Mouse (Mus musculus) retina, adult 2 months (tissue): ENCODE measurements around the gene Pfkfb4.
A peak's percentile ranks its signal among the peaks of the same experiment; 100 is the strongest.

ENCODE experiments used
- DNase-seq: peaks from one replicate; pipeline ENCODE4 v3.0.0-alpha.2; 2012; ENCODE audit warnings: low read depth, low spot score

Gene Pfkfb4

DNA sequence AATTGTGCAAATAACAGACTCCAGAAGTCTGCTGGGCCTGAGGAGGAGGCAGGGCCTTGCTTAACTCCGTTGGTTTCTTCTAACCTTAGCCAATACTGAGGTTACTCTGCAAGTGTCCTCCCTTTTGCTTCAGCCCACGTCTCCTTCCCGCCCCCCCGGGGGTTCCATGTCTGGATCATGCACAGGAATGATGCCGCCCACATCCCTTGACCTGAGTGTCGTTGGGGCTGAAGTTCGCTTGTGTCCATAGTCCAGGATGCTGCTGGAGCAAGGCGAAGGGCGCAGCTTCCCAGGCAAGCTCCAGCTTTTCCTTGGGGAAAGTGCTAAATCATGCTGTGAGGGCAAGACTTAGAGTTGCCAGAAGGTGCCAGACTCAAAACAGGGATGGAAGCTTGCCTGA is 4.8 kb downstream of the Pfkfb4 start:
- no peak for DNase-seq

DNA sequence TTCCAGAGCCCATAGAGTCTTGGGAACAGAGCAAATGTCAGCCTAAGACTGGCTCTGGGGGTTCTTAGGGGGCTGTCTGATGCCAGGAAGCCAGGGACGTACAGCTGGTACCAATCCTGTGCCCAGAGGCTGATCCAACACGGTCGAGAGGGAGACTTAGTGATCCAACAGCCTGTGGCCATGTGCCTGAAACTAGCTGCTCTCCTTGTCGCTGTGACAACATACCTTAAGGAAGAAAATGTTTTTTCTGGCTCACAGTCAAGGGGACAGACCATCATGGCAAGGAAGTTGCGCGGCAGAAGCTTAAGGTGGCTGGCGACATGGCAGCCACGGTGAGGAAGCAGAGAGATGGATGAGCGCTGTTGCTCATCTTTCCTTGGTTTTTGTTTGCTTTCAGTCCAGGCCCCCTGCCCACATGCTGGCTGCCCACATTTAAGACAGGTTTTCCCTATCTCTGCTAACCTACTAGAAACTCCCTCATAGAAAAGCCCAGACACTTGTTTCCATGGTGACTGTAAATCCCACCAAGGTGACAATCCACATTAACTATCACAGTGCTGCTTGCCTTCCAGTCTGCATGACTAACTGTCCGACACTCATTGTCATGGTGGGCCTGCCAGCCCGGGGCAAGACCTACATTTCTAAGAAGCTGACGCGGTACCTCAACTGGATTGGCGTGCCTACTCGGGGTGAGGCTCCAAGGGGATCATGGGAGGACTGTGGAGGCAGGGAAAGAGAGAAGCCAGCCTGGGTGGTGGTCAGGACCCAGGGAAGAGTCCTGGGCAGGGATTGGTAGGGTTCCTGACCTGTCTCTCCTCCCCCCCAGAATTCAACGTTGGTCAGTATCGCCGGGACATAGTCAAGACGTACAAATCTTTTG is 6.9 kb downstream of the Pfkfb4 start:
- no peak for DNase-seq

DNA sequence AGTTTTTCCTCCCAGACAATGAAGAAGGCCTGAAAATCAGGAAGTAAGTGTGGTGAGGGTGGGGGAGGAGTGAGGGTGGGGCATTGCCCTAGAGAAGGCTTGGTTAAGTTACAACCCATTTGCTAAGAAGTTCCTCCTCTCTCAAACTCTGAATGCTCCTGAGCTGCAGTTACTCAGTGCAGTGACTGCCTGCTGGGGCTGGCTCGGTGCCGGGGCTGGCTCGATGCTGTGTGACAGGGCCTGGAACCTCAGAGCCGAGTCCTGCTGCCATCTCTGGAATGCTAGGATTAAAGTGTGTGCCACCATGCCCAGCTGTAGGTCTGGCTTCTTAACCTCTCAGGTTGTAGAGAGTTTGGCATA is 7.6 kb downstream of the Pfkfb4 start:
- DNase-seq, result no peak

DNA sequence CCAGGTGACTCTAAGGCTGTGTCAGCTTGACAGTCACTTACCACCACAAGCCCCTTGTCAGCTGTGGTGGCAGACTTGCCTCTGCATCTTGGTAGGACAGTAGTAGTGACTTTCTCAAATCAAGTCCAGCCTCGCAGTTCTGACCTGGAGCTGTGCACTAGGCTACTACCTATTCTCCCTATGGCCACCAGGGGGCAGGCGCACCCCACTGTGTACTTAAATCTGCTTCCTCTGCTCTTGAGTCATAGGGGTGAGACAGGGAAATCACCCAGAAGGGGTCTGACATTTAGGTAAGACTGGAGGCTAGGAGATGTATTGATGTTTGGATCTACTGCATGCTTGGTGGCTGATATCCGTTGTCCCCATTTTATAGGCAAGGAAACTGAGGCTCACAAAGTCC is 9.1 kb downstream of the Pfkfb4 start:
- peak; percentile 30 for DNase-seq

DNA sequence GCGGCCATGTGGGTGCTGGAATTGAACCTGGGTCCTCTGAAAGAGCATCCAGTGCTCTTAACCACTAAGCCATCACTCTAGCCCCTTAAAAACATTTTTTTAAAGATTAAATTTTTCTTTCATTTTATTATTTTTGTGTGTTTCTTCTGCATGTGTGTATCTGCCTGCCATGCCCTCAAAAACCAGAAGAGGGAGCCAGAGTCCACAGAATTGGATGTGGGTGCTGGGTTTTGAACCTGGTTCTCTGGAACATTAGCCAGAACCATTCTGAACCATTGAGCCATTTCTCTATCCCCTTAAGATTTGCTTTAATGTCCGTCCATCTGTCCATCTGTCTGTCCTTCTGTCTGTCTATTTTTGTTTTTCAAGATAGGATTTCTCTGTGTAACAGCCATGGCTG is 11.6 kb downstream of the Pfkfb4 start:
- DNase-seq, result no peak

DNA sequence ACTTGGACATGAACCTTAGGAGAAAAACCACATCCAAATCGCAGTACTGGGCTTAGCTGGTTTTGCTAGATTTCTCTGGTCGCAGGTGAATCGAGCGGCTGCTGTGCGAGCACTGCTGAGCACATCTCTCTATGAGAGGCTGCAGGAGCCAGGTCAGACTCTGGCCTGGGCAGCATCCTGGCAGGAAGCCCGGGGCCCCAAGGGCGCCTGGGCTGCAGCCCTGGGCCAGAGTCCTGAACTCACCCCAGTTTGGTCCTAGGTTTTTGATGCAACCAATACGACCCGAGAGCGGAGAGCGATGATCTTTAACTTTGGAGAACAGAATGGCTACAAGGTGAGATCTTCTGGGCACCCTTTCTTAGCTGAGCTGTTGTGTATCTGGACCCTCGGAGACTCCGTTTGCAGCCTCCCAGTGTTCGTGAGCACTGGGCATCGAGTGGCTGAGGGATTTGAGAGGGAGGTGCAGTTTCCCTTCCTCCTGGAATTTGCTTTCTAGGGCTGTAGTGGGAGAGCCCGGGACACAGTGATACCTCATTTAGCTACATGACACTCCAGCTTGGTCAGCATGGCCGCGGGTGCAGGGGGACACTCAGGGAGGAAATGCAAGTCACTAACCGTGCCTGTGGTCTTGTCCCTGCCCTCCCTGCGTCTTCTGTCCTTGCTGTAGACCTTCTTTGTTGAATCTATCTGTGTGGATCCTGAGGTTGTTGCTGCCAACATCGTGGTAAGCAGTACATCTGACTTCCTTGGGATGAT is 15.6 kb downstream of the Pfkfb4 start:
- DNase-seq, result no peak

DNA sequence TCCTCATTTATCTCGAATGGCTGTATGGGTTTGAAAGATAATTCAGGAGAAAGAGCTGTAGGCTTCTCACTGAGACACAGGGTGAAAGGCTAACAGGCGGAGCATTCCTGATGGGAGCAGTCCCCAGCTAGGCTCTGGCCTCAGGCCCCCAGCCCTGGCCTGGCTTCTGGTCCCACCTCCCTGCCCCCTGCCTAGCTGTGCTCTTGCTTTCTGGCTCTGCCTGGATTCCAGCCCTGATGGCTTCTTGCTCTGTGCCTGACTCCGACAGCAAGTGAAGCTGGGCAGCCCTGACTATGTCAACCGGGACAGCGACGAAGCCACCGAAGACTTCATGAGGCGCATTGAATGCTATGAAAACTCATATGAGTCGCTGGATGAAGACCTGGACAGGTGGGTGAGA is 16.5 kb downstream of the Pfkfb4 start:
- no peak for DNase-seq

DNA sequence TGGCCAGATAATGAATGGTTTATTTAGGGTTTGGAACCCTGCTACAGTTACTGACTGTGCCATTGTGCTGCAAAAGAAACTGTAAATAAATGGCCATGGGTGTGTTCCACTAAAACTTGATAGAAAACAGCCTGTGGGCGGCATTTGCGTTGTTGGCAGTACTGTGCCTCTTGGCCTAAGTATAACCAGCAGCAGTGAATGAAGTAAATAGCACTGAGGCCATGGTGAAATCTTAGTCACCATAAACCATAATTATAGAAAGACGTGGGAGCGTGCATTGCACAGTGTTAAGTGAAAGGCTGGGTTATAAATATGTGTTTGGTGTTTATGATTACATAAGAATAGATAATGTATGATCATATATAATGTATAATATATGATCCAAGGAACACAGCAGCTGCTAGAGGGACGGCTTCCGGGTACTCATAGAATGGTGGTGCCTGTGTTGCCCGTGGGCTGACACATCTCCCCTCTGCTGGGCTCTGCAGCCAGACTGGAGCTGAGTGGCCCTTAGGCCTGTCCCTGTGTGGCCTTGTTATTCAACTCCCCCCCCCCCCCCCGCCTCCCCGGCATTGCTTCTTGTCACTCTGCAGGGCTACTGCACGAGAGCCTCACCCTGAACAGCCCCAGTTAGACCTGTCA is 17.5 kb downstream of the Pfkfb4 start:
- DNase-seq, result no peak

DNA sequence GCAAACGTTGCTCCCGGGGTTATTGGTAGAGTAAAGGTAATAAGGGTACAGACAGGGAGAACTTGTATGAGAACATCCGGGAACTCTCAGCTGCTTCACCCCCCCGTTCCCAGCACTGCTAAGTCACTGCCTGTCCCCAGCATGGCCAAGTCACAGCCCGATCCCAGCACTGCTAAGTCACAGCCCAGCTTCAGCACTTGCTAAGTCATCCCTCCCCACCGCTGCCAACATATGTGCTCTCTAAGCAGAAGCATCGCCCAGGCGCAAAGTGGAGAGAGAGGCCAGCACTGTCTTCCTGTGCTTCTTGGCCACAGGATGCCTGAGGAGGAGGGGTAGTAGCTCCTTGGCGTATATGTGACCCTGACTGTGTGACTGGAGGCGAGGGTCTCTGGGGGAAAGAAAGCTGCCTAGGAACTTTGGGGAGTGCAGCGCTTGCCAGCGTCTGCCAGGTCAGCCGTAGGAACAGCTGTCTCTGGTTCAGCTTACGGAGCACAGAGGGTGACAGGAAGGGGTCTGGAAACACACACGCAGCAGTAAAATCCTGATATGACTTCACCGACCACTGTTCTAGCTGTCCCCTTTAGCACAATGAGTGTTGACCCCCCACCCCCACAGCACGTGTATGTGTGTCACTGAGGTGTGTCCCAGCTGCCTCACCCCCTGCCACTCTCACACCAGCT is 18.2 kb downstream of the Pfkfb4 start:
- no peak for DNase-seq

DNA sequence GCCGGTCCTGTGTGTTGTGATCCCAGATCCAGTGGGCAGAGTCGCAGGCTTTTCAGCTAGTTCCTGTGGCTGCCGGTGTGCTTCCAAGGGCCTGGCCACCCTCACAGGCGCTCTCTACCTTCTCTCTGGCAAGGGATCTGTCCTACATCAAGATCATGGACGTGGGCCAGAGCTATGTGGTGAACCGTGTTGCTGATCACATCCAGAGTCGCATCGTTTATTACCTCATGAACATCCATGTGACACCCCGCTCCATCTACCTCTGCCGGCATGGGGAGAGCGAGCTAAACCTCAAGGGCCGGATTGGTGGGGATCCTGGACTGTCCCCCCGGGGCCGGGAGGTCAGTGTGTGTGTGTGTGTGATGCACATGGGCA is 18.7 kb downstream of the Pfkfb4 start:
- no peak for DNase-seq

DNA sequence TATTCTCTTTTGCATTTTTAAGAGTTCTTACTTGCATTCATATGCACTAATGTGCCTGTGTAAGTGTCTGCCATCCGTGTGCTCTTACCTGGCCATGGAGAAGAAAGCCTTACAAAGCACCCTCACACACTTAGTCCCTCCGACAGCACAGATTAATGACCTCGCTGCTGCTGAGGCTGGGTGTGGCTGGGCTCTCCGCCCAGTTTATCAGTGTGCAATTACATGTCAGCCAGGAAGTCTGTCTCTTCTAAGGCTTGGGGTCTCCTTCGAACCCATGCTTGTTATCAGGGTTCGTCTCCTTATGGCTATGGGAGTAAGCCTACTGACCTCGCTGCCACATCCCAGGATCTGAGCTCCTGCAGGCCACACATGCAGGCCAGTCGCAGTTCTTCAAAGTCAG is 23.8 kb downstream of the Pfkfb4 start:
- no peak for DNase-seq

DNA sequence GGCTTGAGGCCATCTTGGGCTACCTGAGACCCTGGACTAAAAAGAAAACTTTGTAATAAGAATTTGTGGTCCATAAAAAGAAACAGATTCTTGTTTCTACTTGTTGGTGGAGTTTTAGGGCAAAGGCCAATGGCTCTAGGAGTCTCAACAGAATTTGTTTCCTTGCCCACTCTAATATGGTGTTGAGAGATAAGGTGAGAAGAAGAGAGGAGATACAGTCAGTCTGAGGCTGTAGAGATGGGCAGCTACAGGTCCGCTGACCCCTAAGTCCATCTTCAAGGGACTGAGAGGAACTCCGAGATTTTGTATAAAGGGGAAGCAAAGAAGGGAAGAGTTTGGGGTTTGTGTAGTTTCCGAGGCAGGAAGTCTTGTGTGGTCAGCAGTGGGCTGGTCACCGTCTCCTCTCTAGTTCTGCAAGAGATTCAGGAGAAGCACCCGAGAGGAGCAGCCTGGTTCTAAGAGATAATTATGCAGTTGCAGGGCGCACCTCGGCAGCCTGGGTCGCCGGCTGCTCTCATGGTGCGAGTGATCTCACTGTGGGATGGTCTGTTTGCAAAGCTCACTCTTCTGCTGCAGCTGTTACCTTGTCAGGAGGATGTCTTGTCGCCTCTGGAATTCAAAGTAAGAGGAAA is 25.5 kb downstream of the Pfkfb4 start:
- DNase-seq, result no peak

DNA sequence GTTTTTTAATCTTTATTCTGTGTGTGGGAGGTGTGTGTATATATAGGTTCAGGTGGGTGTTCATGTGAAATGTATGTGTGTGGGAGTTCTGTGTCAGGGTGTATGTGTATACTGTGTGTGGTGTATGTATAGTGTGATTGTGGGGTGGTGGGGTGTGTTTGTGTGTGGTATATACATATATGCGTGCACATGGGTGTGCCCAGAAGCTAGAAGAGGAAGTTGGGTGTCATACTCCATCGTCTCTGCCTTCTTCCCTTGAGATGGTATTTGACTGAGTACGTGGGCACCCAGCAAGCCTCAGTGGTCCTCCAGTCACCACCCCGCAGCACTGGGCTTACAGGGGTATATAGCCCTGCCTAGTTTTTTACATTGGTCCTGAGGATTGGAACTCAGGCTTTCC is 29.9 kb downstream of the Pfkfb4 start:
- no peak for DNase-seq

DNA sequence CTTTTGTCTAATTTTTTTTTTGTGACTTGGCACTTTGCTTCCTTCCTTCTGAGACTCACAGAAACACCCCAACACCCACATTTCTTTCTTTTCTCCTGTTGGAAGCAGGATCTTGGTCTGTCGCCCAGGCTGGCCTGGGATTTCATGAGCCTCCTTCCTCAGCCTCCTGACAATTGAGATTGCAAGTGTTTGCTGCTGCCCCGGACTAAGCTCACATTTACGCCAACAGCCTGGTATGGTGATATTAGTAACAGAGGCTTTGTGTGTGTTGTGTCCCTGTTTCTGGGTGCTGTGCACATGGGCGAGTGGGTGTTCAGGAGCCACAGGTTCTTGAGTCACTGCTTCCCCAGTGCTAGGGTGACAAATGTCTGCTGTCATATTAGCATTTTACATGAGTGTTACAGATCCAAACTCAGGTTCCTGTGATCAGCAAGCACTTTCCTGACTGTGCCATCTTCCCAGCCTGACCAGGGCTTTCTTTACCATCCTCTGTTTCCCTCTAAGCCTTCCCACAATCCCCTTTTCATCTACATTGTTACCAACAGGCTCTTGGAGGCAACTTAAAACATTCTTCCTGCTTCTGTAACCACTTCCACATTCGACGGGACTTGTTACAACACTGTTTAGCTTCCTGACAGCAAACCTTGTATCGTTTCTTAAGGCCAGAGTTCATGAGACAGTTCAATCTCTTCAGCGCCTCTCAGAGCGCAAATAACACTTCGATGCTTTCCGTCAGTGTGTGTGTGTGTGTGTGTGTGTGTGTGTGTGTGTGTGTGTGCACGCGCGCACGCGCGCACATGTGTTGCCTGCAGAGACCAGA is 31.5 kb downstream of the Pfkfb4 start:
- DNase-seq, result no peak

DNA sequence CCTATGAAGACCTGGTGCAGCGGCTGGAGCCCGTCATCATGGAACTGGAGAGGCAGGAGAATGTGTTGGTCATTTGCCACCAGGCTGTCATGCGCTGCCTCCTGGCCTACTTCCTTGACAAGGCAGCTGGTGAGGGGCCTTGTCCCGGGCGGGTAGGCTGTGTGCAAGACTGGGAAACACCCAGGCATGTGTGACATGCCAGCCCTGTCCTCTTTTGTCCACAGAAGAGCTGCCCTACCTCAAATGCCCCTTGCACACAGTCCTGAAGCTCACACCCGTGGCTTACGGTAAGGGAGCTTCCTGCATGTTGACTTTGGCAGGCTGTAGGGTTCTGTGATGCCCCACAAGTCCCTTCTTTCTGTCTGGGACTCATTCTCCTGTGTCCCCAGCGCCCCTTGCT is 35.9 kb downstream of the Pfkfb4 start:
- DNase-seq, result no peak

DNA sequence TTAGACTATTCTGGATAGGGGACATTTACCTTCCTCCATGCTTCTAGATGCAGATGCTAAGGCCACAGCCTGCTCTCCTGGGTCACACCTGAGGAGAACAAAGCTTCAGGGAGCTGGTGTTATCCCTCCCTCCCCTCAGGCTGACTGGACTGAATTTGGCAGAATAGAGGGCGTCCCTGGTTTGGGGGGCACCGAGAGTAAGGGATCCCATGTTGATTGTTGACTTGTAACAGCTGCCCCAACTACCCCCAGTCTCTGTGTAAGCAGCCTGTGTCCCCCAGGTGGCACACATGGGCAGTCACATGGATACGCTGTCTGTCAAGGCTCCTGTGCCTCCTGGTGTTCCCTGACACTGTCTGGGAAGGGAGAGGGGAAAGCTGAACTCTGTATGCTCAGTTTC is 36.8 kb downstream of the Pfkfb4 start:
- no peak for DNase-seq

DNA sequence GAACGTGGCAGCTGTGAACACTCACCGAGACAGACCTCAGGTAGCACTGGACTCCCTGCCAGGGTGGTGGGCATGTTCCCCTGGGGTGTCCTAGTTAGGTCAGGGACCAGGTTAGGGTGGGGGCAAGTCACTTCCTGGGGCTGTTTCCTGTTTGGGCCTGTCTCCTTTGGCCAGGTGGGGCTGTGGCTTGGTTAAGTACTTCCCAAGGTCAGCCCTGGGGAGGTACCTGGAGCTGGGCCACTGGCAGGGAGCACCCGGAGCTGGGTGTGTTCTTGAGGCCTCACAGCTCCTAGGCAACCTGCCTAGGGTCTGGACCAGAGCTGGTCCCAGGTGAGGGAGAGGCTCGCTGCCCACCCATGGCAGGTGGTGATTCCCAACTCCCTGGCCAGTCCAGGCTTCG is 37.3 kb downstream of the Pfkfb4 start:
- no peak for DNase-seq

DNA sequence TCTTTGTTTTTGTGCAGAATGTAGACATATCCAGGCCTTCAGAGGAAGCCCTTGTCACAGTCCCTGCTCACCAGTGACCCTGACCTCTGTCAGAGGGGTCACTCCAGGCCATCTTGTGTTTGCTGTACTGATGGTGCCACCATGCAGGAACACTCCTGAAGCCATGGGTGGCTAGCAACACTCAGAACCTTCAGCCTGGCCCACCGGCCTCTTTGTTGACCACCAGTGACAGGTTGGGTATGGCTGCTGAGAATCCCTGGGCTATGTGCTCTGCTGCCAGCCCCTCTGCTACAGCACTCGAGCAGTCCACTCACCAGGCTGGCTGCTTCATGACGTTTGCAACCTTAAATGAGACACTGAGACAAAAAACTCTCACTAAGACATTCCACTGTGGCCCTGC is 38.7 kb downstream of the Pfkfb4 start:
- DNase-seq, result no peak

DNA sequence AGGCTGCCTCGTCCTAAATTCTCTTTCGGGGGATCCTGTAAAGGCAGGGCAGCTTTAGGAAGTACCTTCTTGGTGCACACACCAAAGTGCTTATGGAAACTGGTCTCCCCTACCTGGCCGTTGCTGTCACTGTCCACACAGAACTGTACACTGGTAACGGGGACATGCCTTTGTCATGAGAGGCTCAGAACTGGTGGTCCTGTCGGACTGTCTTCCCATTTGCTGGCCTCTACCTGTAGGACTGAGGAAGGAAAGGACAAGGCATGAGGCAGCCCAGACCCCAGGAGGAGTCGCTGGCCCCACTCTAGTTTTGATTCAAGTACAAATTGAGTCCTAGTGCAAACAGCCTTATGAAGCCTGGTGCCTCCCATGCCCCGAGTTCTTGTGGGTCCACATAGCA is 39.4 kb downstream of the Pfkfb4 start:
- DNase-seq, result no peak

DNA sequence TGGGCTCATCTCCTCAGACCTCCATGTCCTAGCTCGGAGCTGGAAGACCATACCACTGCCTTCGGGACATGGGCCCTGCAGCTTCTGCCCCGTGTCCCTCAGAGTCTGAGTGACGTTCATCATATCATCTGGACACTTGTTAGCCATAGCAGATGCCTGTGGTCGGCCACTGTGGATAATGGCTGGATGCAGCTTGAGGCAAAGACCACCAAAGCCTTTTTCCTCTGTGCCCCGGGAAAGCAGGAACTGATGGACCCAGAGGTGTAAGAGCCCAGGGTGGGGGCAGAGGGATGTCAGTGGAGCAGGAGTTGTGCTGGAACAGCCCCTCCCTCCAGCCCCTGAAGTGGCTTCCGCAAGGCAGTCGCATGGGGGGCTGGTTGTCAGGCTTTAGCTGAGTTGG is 40.1 kb downstream of the Pfkfb4 start:
- DNase-seq, result no peak

DNA sequence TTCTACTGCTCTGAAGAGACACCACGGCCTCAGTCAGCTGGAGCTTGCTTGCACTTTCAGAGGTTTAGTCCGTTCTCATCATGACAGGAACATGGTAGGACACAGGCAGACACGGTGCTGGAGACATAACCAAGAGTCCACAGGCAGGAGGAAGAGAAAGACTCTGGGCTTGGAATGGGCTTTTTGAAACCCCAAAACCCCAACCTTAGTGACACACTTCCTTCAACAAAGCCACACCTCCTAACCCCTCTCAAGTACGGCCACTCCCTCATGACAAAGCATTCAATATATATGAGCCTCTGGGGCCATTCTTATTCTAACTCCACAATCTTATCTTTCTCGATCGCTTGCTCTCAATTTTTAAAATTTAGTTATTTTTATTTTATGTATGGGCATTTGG is 40.9 kb downstream of the Pfkfb4 start:
- no peak for DNase-seq
